8 mouse cellular contexts compared by ENCODE assay signal in the genomic region with DNA sequence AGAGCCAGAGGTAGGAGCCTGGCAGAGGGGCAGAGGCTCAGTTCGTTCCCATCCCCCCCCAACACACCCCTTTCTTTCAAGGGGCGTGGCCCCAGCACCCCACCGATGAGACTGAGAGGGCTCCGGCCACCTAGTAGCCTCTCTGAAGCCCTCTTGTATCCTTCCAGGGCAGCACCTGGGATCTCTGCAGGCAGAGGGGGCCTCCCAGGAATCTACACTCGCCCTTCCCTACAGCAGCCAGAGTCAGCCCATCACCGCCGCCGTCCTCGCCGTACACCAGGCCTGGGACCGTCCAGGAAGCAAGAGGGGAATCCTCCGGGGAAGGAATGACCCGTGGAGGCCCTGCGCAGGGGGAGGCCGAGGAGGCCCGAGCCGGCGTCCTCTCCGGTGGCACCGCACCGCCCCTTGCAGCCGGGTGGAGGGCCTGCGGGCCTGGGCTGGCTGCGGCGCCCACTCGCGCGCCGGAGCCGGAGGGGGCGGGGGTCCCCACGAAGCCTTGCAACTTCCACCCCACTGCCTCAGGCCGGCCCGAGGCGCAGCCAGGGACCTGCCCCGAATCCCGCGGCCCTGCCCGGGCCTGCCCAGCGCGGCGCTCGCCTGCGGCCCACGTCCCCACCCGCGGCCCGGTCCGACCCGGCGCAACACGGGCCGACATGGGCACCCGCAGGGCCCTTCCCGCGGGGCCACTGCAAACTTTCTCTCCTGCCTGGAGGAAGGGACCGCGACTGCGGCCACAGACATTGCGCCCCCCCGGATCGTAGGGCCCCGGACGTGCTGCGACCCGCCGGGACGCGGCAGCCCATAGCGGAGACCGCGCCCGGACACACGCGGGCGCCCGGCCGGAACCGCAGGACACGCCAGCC. TPM values are rescaled to one million over a fixed set of nuclear protein-coding genes. Genes with fewer than 3 reads are reported as not detected.
A peak's percentile ranks its signal among the peaks of the same experiment; 100 is the strongest.
DNase-seq lines count a peak whose midpoint lies in the region; ATAC-seq lines count a peak whose summit lies in the region.

No protein-coding gene starts in this region.

- WGBS in midbrain, embryonic 12.5 days = under 1% methylated on average over 48 of the region's 80 CpGs

- H3K27ac ChIP-seq in midbrain, embryonic 12.5 days (replicated peaks) = peak overlapping the region; percentile 79

- intact Hi-C loops in heart, postnatal 10 days (cut with DNase I) = loop anchor here (2.0 to 5.0 kb wide), 5 partner anchors 23 to 434 kb away; no protein-coding TSS in a partner anchor

- H3K9me3 ChIP-seq in midbrain, embryonic 12.5 days = no peaks in the 10 kb centered on the region

- peak; percentile 75 to 91 for DNase-seq in adrenal gland, adult (ENCODE audit: inconsistent age in 2 of 2, low spot score in 1 of 2)
- DNase-seq in adrenal gland, adult 8-10 months = no peak
- DNase-seq in T-cell, adult 2 months (ENCODE audit: low spot score) = peak; percentile 11
- DNase-seq in embryo, embryonic 11 days = peak; percentile 67
- DNase-seq in heart, postnatal 10 days = peak; percentile 66 to 73
- DNase-seq in kidney, postnatal 4 days = peak; percentile 71 to 80
- DNase-seq in thymus, postnatal 25 days = peak; percentile 27

- peak; percentile 32 for ATAC-seq in midbrain, embryonic 12.5 days (ENCODE audit: low FRiP score, low read depth)

- H3K9ac ChIP-seq in midbrain, embryonic 12.5 days (replicated peaks) = peak overlapping the region; percentile 99

- peaks cover 21% of the 10 kb centered on the region for H3K27me3 ChIP-seq in midbrain, embryonic 12.5 days

- peak overlapping the region; percentile 99 for H3K4me3 ChIP-seq in midbrain, embryonic 12.5 days

- peaks cover 10% of the 10 kb centered on the region for H3K36me3 ChIP-seq in midbrain, embryonic 12.5 days

- H3K4me1 ChIP-seq in midbrain, embryonic 12.5 days = peaks cover 58% of the 10 kb centered on the region

- H3K4me2 ChIP-seq in midbrain, embryonic 12.5 days (replicated peaks) = peak overlapping the region; percentile 68

RNA-seq across cellular contexts. Expression of a gene that starts 0.8 kb away (rescaled TPM):
- 10 to 100 TPM; 65.9 to 85.2 (median 71.0) TPM for total RNA-seq in adrenal gland, adult 8-10 months (2022)
- total RNA-seq in heart, postnatal 10 days (2021) = 10 to 100 TPM; 39.3 to 48.5 TPM
- 56.5 and 67.4 TPM in 2 replicates for polyA plus RNA-seq in midbrain, embryonic 12.5 days (2016; fragmentation: Nextera tagmentation; extraction: Ambion mirVana)
